Mouse (Mus musculus) limb, embryonic 11.5 days (tissue): ENCODE results near the gene Iapp. TPM values are rescaled to one million over a fixed set of nuclear protein-coding genes. Genes with fewer than 3 reads are reported as not detected.

ENCODE experiments used
- ATAC-seq: fragments of 200-750 bp; cut with Nextera tagmentation; 2 replicates; pipeline ENCODE4 v1.8.0; 2017; ENCODE audit warnings: low read depth; ENCODE audit not compliant: insufficient number of reproducible peaks, low FRiP score, low TSS enrichment
- DNase-seq: peaks from one replicate; pipeline ENCODE4 v3.0.0-alpha.2; 2015; ENCODE audit warnings: low spot score
- H3K27ac ChIP-seq: fragments of 300-500 bp; sonication (generic); replicated peaks from 2 replicates; pipeline ENCODE4 v1.5.1; 2014; ENCODE audit warnings: low read depth, mild to moderate bottlenecking, low read length
- H3K27me3 ChIP-seq: fragments of 300-500 bp; sonication (generic); 2 replicates; pipeline ENCODE4 v1.6.1; 2014; ENCODE audit warnings: mild to moderate bottlenecking, low read length, mixed read lengths; ENCODE audit not compliant: control insufficient read depth, insufficient read depth
- H3K36me3 ChIP-seq: fragments of 300-500 bp; sonication (generic); 2 replicates; pipeline ENCODE4 v1.6.1; 2014; ENCODE audit warnings: mild to moderate bottlenecking, low read length, moderate library complexity, mixed read lengths; ENCODE audit not compliant: control insufficient read depth, insufficient read depth
- H3K4me1 ChIP-seq: fragments of 300-500 bp; sonication (generic); 2 replicates; pipeline ENCODE4 v1.6.1; 2014; ENCODE audit warnings: low read length, mixed read lengths; ENCODE audit not compliant: control insufficient read depth, insufficient read depth
- H3K4me2 ChIP-seq: fragments of 300-500 bp; sonication (generic); 2 replicates; pipeline ENCODE4 v1.6.1; 2014; ENCODE audit warnings: low read depth, mild to moderate bottlenecking, moderate library complexity; ENCODE audit not compliant: severe bottlenecking
- H3K4me3 ChIP-seq: fragments of 300-500 bp; sonication (generic); 2 replicates; pipeline ENCODE4 v1.5.1; 2014; ENCODE audit warnings: low read depth, low read length
- H3K9ac ChIP-seq: fragments of 300-500 bp; sonication (generic); 2 replicates; pipeline ENCODE4 v1.6.1; 2014; ENCODE audit warnings: mild to moderate bottlenecking, low read length
- H3K9me3 ChIP-seq: fragments of 300-500 bp; sonication (generic); 2 replicates; pipeline ENCODE4 v1.6.1; 2016; ENCODE audit warnings: low read length; ENCODE audit not compliant: control insufficient read depth
- WGBS: fragments of 180-500 bp; shearing (Covaris S2); extraction: QIAGEN DNeasy Blood & Tissue Kit; methylation state at CpG from one replicate; pipeline ENCODE4 v1.1.7; 2014; 5-methylcytosine and 5-hydroxymethylcytosine counted together
- polyA plus RNA-seq: library from polyadenylated mRNA; unstranded; fragments of >200 nt; fragmentation: Nextera tagmentation; extraction: Ambion mirVana; gene quantifications from 2 replicates; pipeline ENCODE4 v1.2.1, GENCODE M21; 2014

Iapp gene
- polyA plus RNA-seq, 1 experiment from 2014 or later: not detected

- Histone ChIP-seq H3K9ac (no peak overlapping the region), H3K4me2 (no peak overlapping the region), H3K4me1 (no peaks in the 10 kb centered on the region), H3K27me3 (no peaks in the 10 kb centered on the region), H3K36me3 (no peaks in the 10 kb centered on the region), H3K9me3 (no peaks in the 10 kb centered on the region), H3K27ac (no peak overlapping the region), H3K4me3 (no peak overlapping the region)
- DNase-seq (no peak), ATAC-seq (no peak)
- WGBS: 83% methylated on average over 3 of the region's 3 CpGs
These were observed 28.4 kb downstream of the Iapp start for GRCm38 (mm10) chr6:142326598-142326997.

- Histone ChIP-seq H3K4me3 (no peak overlapping the region), H3K4me2 (no peak overlapping the region), H3K27ac (no peak overlapping the region), H3K9me3 (no peaks in the 10 kb centered on the region), H3K27me3 (no peaks in the 10 kb centered on the region), H3K36me3 (no peaks in the 10 kb centered on the region), H3K9ac (no peak overlapping the region), H3K4me1 (no peaks in the 10 kb centered on the region)
- ATAC-seq (no peak), DNase-seq (no peak)
- 66% methylated on average over 1 of the region's 1 CpGs for WGBS
These were observed 31.0 kb downstream of the Iapp start for GRCm38 (mm10) chr6:142329201-142329600.

GRCm38 (mm10) chr6:142338961-142339360 lies 40.7 kb downstream of the Iapp start:
- no peak overlapping the region for H3K4me2 ChIP-seq
- WGBS: 69% methylated on average over 2 of the region's 2 CpGs
- no peak for DNase-seq
- H3K27ac ChIP-seq: no peak overlapping the region
- H3K36me3 ChIP-seq: no peaks in the 10 kb centered on the region
- no peaks in the 10 kb centered on the region for H3K27me3 ChIP-seq
- H3K4me3 ChIP-seq: no peak overlapping the region
- no peaks in the 10 kb centered on the region for H3K4me1 ChIP-seq
- no peak overlapping the region for H3K9ac ChIP-seq
- no peaks in the 10 kb centered on the region for H3K9me3 ChIP-seq
- ATAC-seq: no peak

GRCm38 (mm10) chr6:142339576-142339975 lies 41.4 kb downstream of the Iapp start:
- no peak overlapping the region for H3K27ac ChIP-seq
- H3K4me3 ChIP-seq: no peak overlapping the region
- H3K36me3 ChIP-seq: no peaks in the 10 kb centered on the region
- no peaks in the 10 kb centered on the region for H3K27me3 ChIP-seq
- no peaks in the 10 kb centered on the region for H3K4me1 ChIP-seq
- H3K9me3 ChIP-seq: no peaks in the 10 kb centered on the region
- DNase-seq (no peak), ATAC-seq (no peak)
- 45% methylated on average over 2 of the region's 2 CpGs for WGBS
- no peak overlapping the region for H3K4me2 ChIP-seq
- no peak overlapping the region for H3K9ac ChIP-seq

GRCm38 (mm10) chr6:142343561-142343960 lies 45.3 kb downstream of the Iapp start:
- DNase-seq (peak; percentile 62), ATAC-seq (no peak)
- Histone ChIP-seq H3K36me3 (no peaks in the 10 kb centered on the region), H3K9me3 (no peaks in the 10 kb centered on the region), H3K4me1 (0 out of 2 replicates have a peak, but pooled peaks cover 3% of the 10 kb centered on the region), H3K4me2 (no peak overlapping the region), H3K27ac (no peak overlapping the region), H3K9ac (no peak overlapping the region), H3K27me3 (no peaks in the 10 kb centered on the region), H3K4me3 (no peak overlapping the region)
- 71% methylated on average over 2 of the region's 2 CpGs for WGBS

- Histone ChIP-seq H3K4me2 (peak within 1 kb of the TSS; percentile 38), H3K9me3 (no peaks in the 10 kb centered on the region), H3K27me3 (no peaks in the 10 kb centered on the region), H3K36me3 (no peaks in the 10 kb centered on the region), H3K27ac (no peak within 1 kb of the TSS), H3K9ac (peak within 1 kb of the TSS; percentile 56), H3K4me3 (peak within 1 kb of the TSS; percentile 65), H3K4me1 (0 out of 2 replicates have a peak, but pooled peaks cover 3% of the 10 kb centered on the region)
- WGBS: under 1% methylated on average over 45 of the region's 48 CpGs
- peak; percentile 96 for ATAC-seq
- peak; percentile 89 for DNase-seq
These were observed 47.3 kb downstream of the Iapp start, which contains the start of gene Pyroxd1 for GRCm38 (mm10) chr6:142345440-142346038. Gene Pyroxd1, plus strand, starts transcription at chr6:142345654.

GRCm38 (mm10) chr6:142346181-142347110 lies 48.2 kb downstream of the Iapp start:
- WGBS: 58% methylated on average over 12 of the region's 12 CpGs
- H3K36me3 ChIP-seq: 0 out of 2 replicates have a peak, but pooled peaks cover 2% of the 10 kb centered on the region
- H3K27me3 ChIP-seq: no peaks in the 10 kb centered on the region
- no peak for ATAC-seq
- no peak overlapping the region for H3K9ac ChIP-seq
- DNase-seq: no peak
- H3K4me1 ChIP-seq: 0 out of 2 replicates have a peak, but pooled peaks cover 3% of the 10 kb centered on the region
- H3K4me2 ChIP-seq: peak overlapping the region; percentile 38
- H3K4me3 ChIP-seq: peak overlapping the region; percentile 65
- no peak overlapping the region for H3K27ac ChIP-seq
- H3K9me3 ChIP-seq: no peaks in the 10 kb centered on the region

- no peak for DNase-seq
- Histone ChIP-seq H3K4me2 (no peak overlapping the region), H3K9ac (no peak overlapping the region), H3K9me3 (no peaks in the 10 kb centered on the region), H3K4me1 (0 out of 2 replicates have a peak, but pooled peaks cover 3% of the 10 kb centered on the region), H3K27ac (no peak overlapping the region), H3K36me3 (0 out of 2 replicates have a peak, but pooled peaks cover 2% of the 10 kb centered on the region), H3K4me3 (no peak overlapping the region), H3K27me3 (no peaks in the 10 kb centered on the region)
- WGBS: 86% methylated on average over 11 of the region's 11 CpGs
- ATAC-seq: no peak
These were observed 49.5 kb downstream of the Iapp start for GRCm38 (mm10) chr6:142347431-142348385.
